Mouse (Mus musculus) kidney, adult 9 months (tissue): ENCODE data around the gene Kif5a.

Source experiments
- DNase-seq: peaks from one replicate; pipeline ENCODE4 v3.0.0; 2022

The Kif5a gene

GRCm38 (mm10) chr10:127264336-127264735 lies 1.2 kb upstream of the Kif5a start:
- DNase-seq: no peak

GRCm38 (mm10) chr10:127263631-127264030 lies 483 bp upstream of the Kif5a start:
- no peak for DNase-seq

GRCm38 (mm10) chr10:127261706-127262547 lies 1.2 kb downstream of the Kif5a start:
- no peak for DNase-seq

- DNase-seq: no peak
Observed at GRCm38 (mm10) chr10:127258489-127258888, 4.7 kb downstream of the Kif5a start.

- no peak for DNase-seq
Observed at GRCm38 (mm10) chr10:127257790-127258189, 5.4 kb downstream of the Kif5a start.

GRCm38 (mm10) chr10:127255625-127256345 lies 7.4 kb downstream of the Kif5a start:
- DNase-seq: peak; percentile 53

- DNase-seq: no peak
Observed at GRCm38 (mm10) chr10:127250810-127251209, 12.3 kb downstream of the Kif5a start.

- DNase-seq: no peak
Observed at GRCm38 (mm10) chr10:127238241-127238824, 24.8 kb downstream of the Kif5a start.

GRCm38 (mm10) chr10:127236541-127236940 lies 26.6 kb downstream of the Kif5a start:
- no peak for DNase-seq

- no peak for DNase-seq
Observed at GRCm38 (mm10) chr10:127233141-127233540, 30.0 kb downstream of the Kif5a start.

- no peak for DNase-seq
Observed at GRCm38 (mm10) chr10:127231741-127232140, 31.4 kb downstream of the Kif5a start.

GRCm38 (mm10) chr10:127230693-127231092 lies 32.5 kb downstream of the Kif5a start:
- no peak for DNase-seq

- DNase-seq: peak; percentile 82
Observed at GRCm38 (mm10) chr10:127228897-127229296, 34.3 kb downstream of the Kif5a start.

GRCm38 (mm10) chr10:127227163-127227562 lies 36.0 kb downstream of the Kif5a start:
- DNase-seq: no peak

- peak; percentile 36 for DNase-seq
Observed at GRCm38 (mm10) chr10:127226318-127226895, 36.7 kb downstream of the Kif5a start.

- DNase-seq: no peak
Observed at GRCm38 (mm10) chr10:127225732-127226131, 37.4 kb downstream of the Kif5a start.

GRCm38 (mm10) chr10:127225213-127225612 lies 37.9 kb downstream of the Kif5a start:
- DNase-seq: no peak

GRCm38 (mm10) chr10:127218339-127218738 lies 44.8 kb downstream of the Kif5a start:
- no peak for DNase-seq

GRCm38 (mm10) chr10:127217177-127217576 lies 46.0 kb downstream of the Kif5a start:
- DNase-seq: no peak

GRCm38 (mm10) chr10:127216456-127216855 lies 46.7 kb downstream of the Kif5a start:
- no peak for DNase-seq

GRCm38 (mm10) chr10:127214422-127214803 lies 48.7 kb downstream of the Kif5a start:
- DNase-seq: no peak

GRCm38 (mm10) chr10:127213704-127214421 lies 49.3 kb downstream of the Kif5a start:
- no peak for DNase-seq

- DNase-seq: no peak
Observed at GRCm38 (mm10) chr10:127213272-127213671, 49.9 kb downstream of the Kif5a start.
